Mouse (Mus musculus) kidney, adult 18-20 months (tissue): ENCODE measurements at regions not wholly inside any gene's neighbourhood (a gene's known extent, or its start where the extent isn't known, plus 50 kb on each side); places are given as distances from the start of the nearest gene placed in this dataset.

Experiments
- DNase-seq: peaks from one replicate; pipeline ENCODE4 v3.0.0; 2021

DNA sequence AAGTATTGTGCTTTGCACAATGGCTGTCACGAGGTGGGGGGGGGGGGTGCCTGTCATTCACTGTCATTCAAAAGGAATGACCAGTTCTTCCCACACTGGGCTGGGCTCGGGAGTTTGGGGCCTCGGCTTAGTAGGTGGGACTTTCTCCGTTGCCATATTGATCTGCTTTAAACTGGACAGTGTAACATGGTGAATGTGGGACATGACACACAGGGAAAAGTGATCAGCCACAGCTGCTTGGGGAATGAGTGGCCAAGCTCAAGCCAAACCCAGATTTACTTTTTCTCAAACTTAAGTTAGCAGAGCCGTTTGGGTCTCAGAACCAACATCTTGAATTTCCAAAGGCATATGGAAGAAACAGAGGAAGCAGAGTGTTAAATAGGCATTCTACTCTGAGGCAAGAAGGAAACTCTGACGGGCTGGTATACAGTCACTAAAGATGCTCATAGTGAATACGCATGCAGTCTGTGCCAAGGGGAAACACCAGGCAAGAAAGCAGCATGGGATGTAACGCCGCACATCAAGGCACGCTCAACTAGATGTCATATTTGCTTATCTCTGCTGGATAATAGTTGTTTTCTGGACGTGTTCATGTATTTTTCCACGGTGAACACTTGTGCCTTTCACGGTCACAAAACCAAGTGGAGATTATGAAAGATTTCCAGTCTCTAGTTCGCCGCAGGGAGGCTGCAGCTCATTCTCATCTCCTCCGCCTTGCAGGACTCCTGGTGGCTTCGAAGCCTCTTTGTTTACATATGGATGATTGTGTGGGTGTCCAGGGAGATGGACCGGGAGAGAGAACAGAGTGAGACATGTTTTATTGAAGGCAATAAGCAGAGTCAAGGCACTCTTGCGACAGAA is 72.3 kb upstream of the 1700024P04Rik start:
- DNase-seq = no peak

DNA sequence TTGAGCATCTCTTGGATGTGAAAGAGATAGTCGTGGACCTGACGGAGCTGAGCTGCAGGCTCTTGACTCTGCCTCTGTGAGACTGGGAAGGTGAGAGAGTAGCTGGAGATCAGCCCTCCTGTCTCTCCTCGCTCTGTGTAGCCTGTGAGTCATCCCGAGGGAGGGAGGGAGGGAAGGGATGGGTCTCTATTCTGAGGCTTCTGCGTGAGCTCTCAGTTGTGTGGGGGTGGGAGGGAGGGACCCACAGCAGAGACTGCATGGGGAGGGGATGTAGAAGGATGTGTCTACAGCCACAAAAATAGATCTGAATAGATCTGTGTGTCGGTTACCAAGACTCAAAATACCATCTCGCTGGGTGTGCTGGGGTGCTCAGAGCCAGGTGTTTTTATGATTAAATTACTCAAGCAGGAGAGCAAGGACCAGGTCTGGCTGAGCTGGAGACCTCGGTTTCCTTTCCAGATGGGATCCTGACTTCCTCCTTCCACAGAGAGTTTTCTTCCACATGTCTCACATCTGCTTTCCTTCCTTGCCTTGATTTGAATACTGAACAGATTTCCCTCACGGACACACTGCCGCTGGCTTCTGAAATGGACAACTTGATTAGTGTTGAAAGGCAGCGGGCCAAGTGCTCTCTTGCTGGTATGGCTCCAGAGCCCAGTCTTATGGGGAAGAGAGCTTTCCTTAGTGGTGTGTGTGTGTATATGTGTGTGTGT is 71.4 kb upstream of the 1700024P04Rik start:
- no peak for DNase-seq

DNA sequence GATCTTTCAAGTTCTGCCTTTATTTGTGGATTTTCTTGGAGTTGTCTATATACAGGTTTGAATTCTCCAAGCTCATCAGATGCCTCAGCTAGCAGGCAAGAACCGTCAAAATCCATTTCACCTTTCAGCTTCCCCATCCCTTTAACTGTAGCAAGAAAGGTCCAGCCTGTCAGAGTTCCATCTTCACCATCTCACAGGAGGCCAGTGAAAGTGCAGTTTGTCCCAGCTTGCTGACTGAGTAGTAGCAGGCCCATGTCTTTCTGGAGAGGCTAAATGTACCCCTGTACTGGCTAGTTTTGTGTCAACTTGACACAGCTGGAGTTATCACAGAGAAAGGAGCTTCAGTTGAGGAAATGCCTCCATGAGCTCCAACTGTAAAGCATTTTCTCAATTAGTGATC is 67.7 kb upstream of the 1700024P04Rik start:
- DNase-seq = no peak

DNA sequence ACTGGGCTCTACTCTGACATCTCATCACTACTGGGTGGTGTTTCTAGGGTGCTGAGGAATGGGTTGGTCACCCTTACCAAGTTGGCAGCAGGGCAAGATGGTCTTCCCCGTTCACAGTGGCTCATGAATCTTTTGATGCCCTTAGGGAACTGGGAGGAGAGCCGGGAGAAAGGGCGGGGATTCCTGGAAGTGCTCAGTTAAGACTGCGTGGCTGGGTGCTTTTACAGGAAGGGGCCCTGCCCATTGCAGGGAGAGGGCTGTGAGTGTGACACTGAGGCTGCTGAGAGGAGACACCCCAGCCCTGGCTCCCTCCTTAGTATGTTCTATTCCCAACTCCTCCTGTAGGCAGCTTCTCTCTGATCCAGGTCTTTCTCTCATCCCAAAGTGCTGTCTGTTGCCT is 65.3 kb upstream of the 1700024P04Rik start:
- DNase-seq = peak; percentile 42

GRCm38 (mm10) chr13:99048651-99049100 is 64.3 kb upstream of the 1700024P04Rik start:
- peak; percentile 71 for DNase-seq

DNA sequence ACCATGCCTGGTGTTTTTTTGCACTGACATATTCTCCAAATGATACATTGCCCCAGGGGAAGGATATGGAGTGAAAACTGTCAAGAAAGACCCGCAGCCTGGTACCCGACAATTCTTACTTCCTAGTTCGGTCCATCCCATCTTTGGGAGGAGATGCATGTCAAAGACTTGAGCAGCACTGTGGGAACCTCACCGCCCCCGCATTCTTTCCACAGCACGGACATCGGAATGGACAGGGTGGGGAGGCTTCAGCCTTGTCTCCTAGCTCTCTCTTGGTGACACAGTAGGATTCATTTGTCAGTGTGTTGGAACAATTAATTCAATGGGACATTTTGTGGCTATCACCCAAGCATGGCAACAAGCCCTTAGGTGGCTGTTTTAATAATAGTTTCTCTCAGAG is 62.9 kb upstream of the 1700024P04Rik start:
- no peak for DNase-seq

GRCm38 (mm10) chr13:99046737-99047136 is 62.4 kb upstream of the 1700024P04Rik start:
- no peak for DNase-seq

DNA sequence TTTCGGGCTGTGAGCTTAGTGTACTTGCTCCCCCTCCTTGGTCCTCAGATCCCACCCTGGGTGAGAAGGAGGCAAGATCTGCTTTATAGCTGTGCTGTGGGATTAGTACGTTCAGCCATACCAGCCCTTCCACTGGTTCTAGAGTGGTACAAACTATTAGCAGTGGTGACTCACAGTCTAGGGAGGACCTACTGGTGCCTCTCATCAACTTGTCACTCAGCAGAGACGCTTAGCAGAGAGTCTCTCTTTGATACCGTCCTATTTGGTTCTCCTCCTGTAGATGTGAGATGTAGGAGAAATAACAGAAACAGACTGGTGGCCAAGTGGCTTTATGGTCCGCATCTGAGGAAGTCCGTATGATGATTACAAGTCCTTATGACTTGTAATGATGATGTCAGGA is 57.7 kb upstream of the 1700024P04Rik start:
- no peak for DNase-seq

DNA sequence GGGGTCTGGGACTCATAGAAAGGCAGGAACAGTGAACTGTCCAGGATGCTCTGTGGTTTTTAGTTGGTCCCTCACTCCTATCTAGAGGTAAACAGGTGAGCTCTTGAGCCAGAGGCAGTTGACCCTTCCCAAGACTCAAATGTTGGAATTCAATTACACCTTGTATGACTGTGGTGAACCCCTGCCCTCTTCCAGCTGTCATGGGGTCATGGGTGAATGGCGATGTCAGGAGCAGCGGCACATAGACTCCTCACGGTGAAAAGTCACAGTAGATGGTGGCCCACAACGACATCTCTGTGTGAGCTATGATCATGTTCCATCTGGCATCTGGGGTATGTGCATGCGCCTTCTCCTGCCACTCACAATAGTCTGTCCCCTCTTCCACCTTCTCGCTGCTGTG is 56.9 kb upstream of the 1700024P04Rik start:
- DNase-seq = no peak

GRCm38 (mm10) chr13:99040846-99041245 is 56.5 kb upstream of the 1700024P04Rik start:
- DNase-seq = no peak

GRCm38 (mm10) chr13:99040171-99040570 is 55.8 kb upstream of the 1700024P04Rik start:
- no peak for DNase-seq

- no peak for DNase-seq
These were observed 54.7 kb upstream of the 1700024P04Rik start for GRCm38 (mm10) chr13:99039063-99039385.

- DNase-seq = no peak
These were observed 54.1 kb upstream of the 1700024P04Rik start for GRCm38 (mm10) chr13:99038198-99039062.

GRCm38 (mm10) chr13:99037131-99037530 is 52.8 kb upstream of the 1700024P04Rik start:
- DNase-seq = no peak
